Mouse (Mus musculus) thymus, postnatal 4 days (tissue): ENCODE data around the gene Ccdc8.

ENCODE experiments used
- DNase-seq: peaks from one replicate; pipeline ENCODE4 v3.0.0; 2021

Ccdc8 gene

GRCm38 (mm10) chr7:16976298-16976697 is 16.2 kb upstream of the Ccdc8 start:
- no peak for DNase-seq

DNA sequence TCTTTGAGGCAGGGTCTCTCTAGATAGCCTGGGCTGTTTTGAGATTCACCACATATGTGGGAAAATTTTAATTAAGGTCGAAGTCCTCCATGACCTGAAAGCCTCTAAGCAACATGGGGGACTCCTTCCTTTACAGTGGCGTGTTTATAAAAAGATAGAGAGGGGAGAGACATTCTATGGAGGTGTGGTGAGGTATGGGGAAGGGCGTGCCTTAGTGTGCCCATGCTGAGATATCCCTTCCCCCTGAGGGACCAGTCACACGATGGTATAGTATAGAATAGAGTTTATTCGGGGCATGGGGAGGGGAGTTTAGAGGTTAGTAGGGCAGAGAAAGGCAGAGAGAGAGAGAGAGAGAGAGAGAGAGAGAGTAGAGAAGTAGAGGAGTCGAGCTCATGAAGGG is 14.3 kb upstream of the Ccdc8 start:
- DNase-seq: no peak

DNA sequence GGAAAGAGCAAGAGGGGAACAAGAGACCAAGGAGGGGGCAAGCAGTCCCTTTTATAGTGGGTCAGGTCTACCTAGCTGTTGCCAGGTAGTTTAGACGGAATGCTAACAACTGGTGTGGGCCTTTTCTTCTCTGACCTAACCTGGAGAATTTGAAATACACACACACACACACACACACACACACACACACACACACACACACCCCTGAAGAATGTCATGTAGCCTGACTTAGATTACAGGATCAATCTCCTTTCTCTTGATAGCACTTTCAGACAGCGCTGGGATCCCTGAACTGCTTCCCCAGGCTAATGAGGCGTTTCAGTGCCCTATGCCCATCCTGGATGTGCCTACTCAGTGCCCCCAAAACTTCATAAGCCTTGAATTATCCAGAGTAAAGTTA is 13.9 kb upstream of the Ccdc8 start:
- DNase-seq: no peak

GRCm38 (mm10) chr7:16980348-16980747 is 12.2 kb upstream of the Ccdc8 start:
- DNase-seq: peak; percentile 91

DNA sequence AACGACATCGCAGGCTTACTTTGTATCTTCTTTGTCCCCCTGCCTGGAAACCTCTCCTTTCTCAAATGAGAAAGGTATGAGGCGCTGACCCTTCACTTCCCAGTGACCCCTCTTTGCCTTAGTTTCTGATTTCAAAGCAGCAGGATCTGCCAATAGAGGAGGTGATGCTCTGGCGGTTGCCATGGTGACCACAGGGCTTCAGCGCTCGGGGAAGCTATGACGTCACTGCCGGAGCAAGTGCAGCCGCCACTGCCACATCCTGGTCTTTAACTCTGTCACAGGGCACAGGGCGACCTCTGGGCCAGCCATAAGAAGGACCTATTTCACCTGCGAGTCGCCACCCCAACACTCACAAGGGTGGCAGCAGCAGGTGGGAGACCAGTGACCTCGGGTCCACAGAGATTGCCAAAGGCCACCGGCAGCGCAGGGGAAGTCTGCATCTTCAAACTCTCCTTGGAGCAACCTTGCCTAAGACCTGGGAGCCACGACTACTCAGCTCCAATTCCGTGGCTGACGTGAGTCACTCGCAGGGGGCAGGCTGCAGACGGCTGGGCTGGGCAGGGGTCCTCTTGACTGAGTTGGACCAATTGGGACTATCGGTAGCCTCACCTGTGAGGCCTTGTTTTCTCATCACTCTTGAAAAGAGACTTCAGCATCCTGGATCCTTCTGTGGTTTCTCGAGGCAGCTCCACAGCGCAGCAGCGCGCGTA is 9.5 kb upstream of the Ccdc8 start, which contains the start of gene Gm42372:
Gm42372 (plus strand) TSS at position 228 of the 710 bp plus-strand sequence.
- peak; percentile 91 for DNase-seq

DNA sequence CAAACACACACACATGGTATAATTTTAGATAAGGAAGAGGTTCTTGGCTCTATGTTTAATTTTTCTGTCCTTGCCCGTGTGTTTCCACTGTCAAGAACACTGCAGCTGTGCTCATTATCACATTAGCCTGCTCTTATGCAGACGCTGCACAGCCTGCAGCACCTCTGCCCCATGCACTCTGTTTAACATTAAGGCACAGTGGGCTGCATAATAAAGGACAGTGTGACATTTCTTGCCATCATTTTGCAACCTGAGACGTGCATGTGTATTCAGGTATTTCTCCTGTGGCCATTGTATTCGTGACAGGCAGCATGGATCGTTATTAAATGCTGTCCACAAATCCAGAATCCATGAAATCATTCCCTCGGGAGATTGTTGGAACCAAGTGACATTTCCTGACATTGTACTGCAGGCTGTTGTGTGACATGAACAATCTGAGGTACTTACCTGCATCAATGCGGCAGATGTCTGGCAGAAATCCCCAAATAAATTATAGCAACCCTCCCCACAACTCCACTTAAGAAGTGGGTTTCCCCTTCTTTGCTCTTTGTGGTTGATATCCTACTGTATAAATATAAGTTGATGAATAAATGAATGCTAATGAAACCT is 4.9 kb upstream of the Ccdc8 start:
- DNase-seq: no peak

DNA sequence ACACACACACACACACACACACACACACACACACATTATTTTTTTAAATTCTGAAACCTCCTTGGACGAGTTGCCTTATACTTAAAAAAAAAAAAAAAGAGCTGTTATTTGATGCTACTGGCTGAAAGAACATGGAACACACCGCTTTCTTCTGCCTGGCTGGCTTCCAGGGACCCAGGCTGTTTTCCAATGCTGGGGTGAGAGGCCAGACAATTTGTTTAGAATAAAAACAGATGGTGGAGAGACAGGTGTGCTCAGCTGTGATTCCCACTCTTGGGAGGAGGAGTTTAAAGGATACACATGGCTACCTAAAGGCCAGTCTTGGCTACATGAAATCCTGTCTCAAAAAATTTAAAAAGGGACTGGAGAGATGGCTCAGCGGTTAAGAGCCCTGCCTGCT is 4.1 kb upstream of the Ccdc8 start:
- no peak for DNase-seq

GRCm38 (mm10) chr7:16990006-16990744 is 2.3 kb upstream of the Ccdc8 start:
- peak; percentile 55 for DNase-seq

GRCm38 (mm10) chr7:16991681-16992450 is 642 bp upstream of the Ccdc8 start:
- DNase-seq: peak; percentile 21

DNA sequence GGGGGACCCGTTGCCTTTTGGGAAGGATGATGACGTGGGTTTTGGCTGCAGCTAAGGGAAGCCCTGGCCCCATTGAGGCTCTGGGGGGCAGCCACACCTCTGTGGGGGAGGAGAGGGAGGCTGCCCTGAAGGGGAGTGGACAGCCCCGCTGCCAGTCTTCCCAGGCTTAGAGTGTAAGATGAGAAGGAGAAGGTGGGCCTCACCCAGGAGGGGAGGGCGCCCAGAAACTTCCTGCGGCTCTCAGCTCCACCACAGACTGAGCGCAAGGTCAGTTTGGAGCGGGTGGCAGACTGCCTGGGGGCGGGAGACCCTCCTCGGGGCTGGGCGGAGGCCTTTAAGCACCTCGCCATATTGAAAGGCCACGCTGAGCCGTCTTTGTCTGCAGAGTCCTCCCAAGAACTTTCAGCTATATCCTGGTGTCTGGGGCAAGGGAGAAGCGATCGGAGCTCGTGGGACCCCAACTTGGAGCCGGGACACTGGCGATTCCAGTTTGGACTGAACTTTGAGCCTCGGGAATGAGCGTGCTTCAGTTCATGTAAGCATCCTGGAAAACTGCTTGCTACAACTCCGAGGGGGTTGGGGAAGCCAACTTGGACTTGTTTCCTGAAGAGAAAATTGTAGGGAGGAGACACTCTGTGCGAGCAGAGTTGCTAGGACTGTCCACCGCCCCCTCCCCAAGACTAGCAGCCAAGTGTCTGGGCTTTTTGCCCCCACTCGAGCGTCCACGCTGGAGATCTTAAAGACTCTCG is 1.3 kb downstream of the Ccdc8 start:
- peak; percentile 39 for DNase-seq

DNA sequence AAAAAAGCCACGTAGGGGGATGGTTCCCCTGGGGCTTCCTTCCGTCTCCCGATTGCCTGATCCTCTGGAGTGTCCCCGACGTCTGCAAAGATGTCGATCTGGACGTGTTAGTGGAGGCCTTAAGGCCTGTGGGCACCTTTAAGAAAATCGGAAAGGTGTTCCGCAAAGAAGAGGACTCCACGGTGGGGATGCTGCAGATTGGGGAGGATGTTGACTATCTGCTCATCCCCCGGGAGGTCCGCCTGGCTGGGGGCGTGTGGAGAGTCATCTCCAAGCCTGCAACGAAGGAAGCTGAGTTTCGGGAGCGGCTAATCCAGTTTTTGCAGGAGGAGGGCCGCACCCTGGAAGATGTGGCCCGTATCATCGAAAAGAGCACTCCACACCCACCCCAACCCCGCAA is 1.9 kb downstream of the Ccdc8 start:
- no peak for DNase-seq

DNA sequence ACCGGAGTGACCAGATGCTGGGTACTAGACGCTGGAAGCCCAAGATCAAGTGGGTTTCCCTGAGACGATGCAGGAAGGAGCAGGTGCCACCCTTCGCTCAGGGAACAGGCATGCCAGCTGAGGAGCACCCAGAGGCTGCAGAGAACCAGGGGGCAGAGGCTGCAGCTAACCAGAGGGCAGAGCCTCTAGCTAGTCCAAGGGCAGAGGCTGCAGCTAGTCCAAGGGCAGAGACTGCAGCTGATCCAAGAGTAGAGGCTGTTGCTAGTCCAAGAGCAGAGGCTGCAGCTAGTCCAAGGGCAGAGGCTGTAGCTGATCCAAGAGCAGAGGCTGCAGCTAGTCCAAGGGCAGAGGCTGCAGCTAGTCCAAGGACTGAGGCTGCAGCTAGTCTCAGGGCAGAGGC is 2.8 kb downstream of the Ccdc8 start:
- peak; percentile 18 for DNase-seq

GRCm38 (mm10) chr7:16999233-16999632 is 6.7 kb downstream of the Ccdc8 start:
- no peak for DNase-seq

GRCm38 (mm10) chr7:16999650-17000049 is 7.1 kb downstream of the Ccdc8 start:
- peak; percentile 96 for DNase-seq

GRCm38 (mm10) chr7:17002375-17003195 is 10.1 kb downstream of the Ccdc8 start:
- peak; percentile 93 for DNase-seq

DNA sequence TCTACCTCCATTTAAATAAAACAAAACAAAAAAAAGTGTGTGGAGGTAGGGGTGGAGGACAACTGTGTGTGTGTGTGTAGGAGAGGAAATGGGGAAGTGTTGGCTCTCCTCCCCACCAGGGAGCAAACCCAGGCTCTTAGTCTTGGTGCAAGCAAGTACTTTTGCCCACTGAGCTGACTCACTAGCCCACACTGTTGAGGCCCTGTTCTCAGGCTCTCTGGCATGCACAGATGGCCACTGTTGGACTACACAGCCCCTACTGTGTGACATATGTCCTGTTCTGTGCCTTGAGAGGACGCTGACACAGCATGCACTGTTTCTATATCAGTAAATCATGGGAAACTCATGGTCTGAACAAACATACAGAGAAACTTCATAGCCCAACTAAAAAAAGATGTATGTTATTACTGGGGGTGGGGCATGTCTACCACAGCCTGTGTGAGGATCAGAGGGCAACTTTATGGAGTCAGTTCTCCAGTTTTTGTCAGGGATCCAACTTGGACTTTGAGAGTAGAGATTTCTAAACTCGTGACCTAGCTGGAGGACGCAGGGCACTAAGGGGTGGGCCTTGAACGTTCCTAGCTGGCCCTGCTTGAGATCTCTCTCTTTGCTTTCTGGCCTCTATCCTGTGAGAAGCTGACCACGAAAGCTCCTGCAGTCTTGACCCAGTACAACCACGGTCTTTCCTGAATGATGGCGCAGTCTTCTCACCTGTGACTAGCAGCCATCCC is 10.9 kb downstream of the Ccdc8 start:
- no peak for DNase-seq

DNA sequence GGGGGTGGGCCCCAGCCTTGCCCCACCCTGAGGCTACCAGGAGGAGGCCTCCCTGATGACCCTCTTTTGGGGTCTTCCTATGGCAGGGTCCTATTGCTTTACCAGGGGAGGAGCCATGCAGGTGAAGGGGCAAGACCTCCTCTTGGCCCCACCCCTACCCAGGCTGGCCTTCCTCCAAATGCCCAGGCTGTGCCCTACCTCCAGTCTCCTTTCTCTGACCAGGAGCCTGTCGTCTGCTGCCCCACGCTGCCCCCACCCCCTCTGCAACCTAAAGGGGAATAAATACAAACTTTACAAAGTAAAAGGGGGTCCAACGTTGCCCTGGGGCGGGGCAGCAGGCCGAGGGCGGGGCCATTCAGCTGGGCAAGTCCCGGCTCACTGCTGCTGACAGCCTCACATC is 12.2 kb downstream of the Ccdc8 start:
- DNase-seq: no peak

- peak; percentile 77 for DNase-seq
These were observed 14.8 kb downstream of the Ccdc8 start for GRCm38 (mm10) chr7:17007300-17007699.

DNA sequence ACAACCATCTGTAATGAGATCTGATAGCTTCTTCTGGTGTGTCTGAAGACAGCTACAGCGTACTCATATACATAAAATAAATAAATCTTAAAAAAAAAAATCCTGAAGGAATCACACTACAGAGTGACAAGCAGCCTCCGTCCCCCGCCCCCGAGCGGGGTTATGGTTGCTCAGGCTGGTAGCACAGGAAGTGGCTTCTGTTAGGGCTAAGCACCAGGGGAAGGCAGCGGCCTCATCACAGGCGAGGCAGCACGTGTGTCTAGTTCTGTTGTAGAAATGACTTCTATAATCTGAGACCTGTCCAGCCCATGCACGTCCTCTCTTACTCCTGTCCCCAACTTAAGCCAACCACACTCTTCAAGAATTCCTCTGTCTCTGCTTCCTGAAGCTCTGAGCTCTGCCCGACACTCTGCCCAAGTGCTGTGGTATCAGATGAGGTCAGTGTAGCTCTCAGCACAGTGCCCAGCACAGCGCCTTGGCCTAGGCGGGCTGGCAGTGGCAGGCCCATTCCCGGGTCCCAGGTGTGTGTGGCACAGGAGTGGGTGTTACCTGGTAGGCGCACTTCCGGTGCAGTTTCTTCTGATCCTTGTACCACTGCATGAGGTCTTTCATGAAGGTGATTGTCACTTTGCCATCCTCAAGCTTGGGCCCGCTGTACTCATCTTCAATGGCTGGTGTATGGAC is 17.0 kb downstream of the Ccdc8 start:
- DNase-seq: peak; percentile 81

- DNase-seq: no peak
These were observed 17.5 kb downstream of the Ccdc8 start for GRCm38 (mm10) chr7:17010010-17010347.
